Mouse (Mus musculus) stomach, postnatal 0 days (tissue): ENCODE measurements around the gene Gal3st2c.
"Not testable (repeated sequence)": the region's sequence is repeated elsewhere in the genome, so short reads cannot be mapped to it uniquely, and the experiment has no call there.

Source experiments
- CTCF ChIP-seq: IDR thresholded peaks from 2 replicates; pipeline ENCODE4 v1.5.1; 2016; ENCODE audit warnings: antibody characterized with exemption, low read depth, mild to moderate bottlenecking, moderate library complexity
- EP300 ChIP-seq: optimal IDR thresholded peaks from 2 replicates; pipeline ENCODE3; 2016; ENCODE audit warnings: antibody characterized with exemption

DNA sequence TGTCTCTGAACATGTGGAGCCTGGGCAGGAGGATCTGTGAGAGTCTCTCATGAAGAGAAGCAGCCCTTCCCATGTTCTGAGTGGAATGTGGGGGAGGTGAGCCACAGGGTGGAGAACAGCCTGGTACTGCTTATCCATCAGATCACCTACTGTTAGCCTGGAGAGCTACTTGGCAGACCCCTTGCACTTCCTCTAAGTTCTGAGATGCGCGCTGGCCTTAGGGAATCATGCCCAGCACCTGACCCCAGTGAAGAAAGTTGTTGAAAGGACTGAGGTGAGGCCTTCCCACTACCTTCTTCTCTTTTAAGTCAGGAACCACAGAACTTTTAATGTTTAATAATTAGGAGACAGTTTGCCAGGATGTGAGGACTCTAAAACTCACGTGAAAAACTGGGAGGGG, 1.2 kb downstream of the Gal3st2c start:
- not testable (repeated sequence) for TF ChIP-seq CTCF, EP300
